Comparison of ENCODE assay signal across 9 mouse cellular contexts in the genomic region with DNA sequence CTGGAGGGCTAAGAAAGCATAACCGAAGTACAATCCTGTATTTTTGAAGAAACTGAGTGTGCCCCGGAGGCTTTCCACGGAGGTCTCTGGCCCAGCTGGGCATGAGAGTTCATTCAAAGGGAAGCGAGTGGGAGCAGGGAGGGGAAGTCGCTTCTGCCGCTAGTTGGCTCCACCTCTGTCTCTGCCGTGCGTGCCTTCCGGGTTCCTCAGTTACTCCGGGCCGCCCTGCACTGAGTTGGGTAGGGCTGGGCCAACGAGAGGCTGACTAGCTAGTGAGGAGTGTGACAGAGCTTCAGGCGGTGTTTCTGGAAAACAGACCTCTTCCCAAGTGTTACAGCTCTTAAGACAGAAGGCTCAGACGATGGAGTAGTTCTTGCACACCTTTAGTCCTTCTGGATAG. TPM values are rescaled to one million over a fixed set of nuclear protein-coding genes. Genes with fewer than 3 reads are reported as not detected.
DNase-seq lines count a peak whose midpoint lies in the region; ATAC-seq and TF ChIP-seq lines count a peak whose summit lies in the region.
"Had no signal": no experiment of that assay in that cellular context is flagged by ENCODE, and none has a peak within 500 bp of the region (broad histone marks: within the 10 kb centered on the region; RNA-seq: fewer than 3 reads in every experiment).

No protein-coding gene starts in this region.

- ATAC-seq in forebrain, postnatal 0 days, result no peak
- ATAC-seq in forebrain, embryonic 14.5 days, result no peak
- no peak for ATAC-seq in embryonic facial prominence, embryonic 11.5 days (replicated peaks; ENCODE audit: insufficient number of reproducible peaks, low FRiP score, low TSS enrichment, low read depth)
- ATAC-seq in intestine, embryonic 15.5 days, result no peak

- no peak overlapping the region for H3K4me3 ChIP-seq in forebrain, postnatal 0 days (ENCODE audit: low read depth, low read length)
- no peak overlapping the region for H3K4me3 ChIP-seq in forebrain, embryonic 14.5 days (ENCODE audit: low read depth, low read length)
- H3K4me3 ChIP-seq in embryonic facial prominence, embryonic 11.5 days (ENCODE audit: low read depth, low read length), result no peak overlapping the region
- H3K4me3 ChIP-seq in intestine, embryonic 15.5 days (replicated peaks), result no peak overlapping the region
- H3K4me3 ChIP-seq: hindbrain, embryonic 15.5 days had no signal

- no peaks in the 10 kb centered on the region for H3K36me3 ChIP-seq in forebrain, postnatal 0 days (ENCODE audit: insufficient read depth)
- no peaks in the 10 kb centered on the region for H3K36me3 ChIP-seq in forebrain, embryonic 14.5 days (ENCODE audit: control insufficient read depth, insufficient read depth, low read length)
- no peaks in the 10 kb centered on the region for H3K36me3 ChIP-seq in embryonic facial prominence, embryonic 11.5 days (replicated peaks; ENCODE audit: control insufficient read depth, insufficient read depth, low read depth, low read length)
- H3K36me3 ChIP-seq in intestine, embryonic 15.5 days, result no peaks in the 10 kb centered on the region
- H3K36me3 ChIP-seq: hindbrain, embryonic 15.5 days had no signal

- DNase-seq in forebrain, postnatal 0 days, result no peak
- DNase-seq in forebrain, embryonic 14.5 days (ENCODE audit: low spot score), result no peak
- DNase-seq in CD8-positive naive resting alpha-beta T cell, adult 2 months (ENCODE audit: low read depth in 2 of 2, low spot score in 2 of 2), result peak; percentile 28 to 42
- DNase-seq in embryonic facial prominence, embryonic 11.5 days (ENCODE audit: low spot score), result peak; percentile 37
- DNase-seq in lung, postnatal 25 days (ENCODE audit: low spot score), result peak; percentile 48
- peak; percentile 53 for DNase-seq in testis, postnatal 14 days (ENCODE audit: low spot score)
- no peak for DNase-seq in layer of hippocampus, adult 9-10 months (ENCODE audit: low spot score)

- no peak overlapping the region for H3K4me2 ChIP-seq in forebrain, postnatal 0 days (ENCODE audit: low read depth)
- H3K4me2 ChIP-seq in forebrain, embryonic 14.5 days (ENCODE audit: low read length), result no peak overlapping the region
- H3K4me2 ChIP-seq in embryonic facial prominence, embryonic 11.5 days (ENCODE audit: low read depth, low read length), result no peak overlapping the region
- H3K4me2 ChIP-seq in intestine, embryonic 15.5 days (replicated peaks), result peak overlapping the region; percentile 27
- H3K4me2 ChIP-seq: hindbrain, embryonic 15.5 days had no signal

- no peaks in the 10 kb centered on the region for H3K27me3 ChIP-seq in forebrain, postnatal 0 days (ENCODE audit: insufficient read depth, low read length)
- H3K27me3 ChIP-seq in forebrain, embryonic 14.5 days (replicated peaks; ENCODE audit: control insufficient read depth, insufficient read depth, low read length), result no peaks in the 10 kb centered on the region
- H3K27me3 ChIP-seq in embryonic facial prominence, embryonic 11.5 days (ENCODE audit: control insufficient read depth, insufficient read depth, low read length), result no peaks in the 10 kb centered on the region
- no peaks in the 10 kb centered on the region for H3K27me3 ChIP-seq in intestine, embryonic 15.5 days (replicated peaks)
- H3K27me3 ChIP-seq: hindbrain, embryonic 15.5 days had no signal

- peak; percentile 35; the same call in 1 of the 2 replicates for TF ChIP-seq CTCF in forebrain, postnatal 0 days (IDR thresholded peaks at IDR 0.05; ENCODE audit: low read depth)

- H3K4me1 ChIP-seq in forebrain, postnatal 0 days (ENCODE audit: insufficient read depth), result no peaks in the 10 kb centered on the region
- peaks cover 6% of the 10 kb centered on the region for H3K4me1 ChIP-seq in forebrain, embryonic 14.5 days (ENCODE audit: control insufficient read depth, insufficient read depth, low read length)
- H3K4me1 ChIP-seq in embryonic facial prominence, embryonic 11.5 days (ENCODE audit: control insufficient read depth, insufficient read depth, low read length), result no peaks in the 10 kb centered on the region; the same call in 1 of the 2 replicates
- peaks cover 3% of the 10 kb centered on the region for H3K4me1 ChIP-seq in intestine, embryonic 15.5 days (replicated peaks)

- H3K27ac ChIP-seq in forebrain, postnatal 0 days (ENCODE audit: low read depth, low read length), result no peak overlapping the region
- no peak overlapping the region for H3K27ac ChIP-seq in forebrain, embryonic 14.5 days (ENCODE audit: low read depth, low read length)
- no peak overlapping the region for H3K27ac ChIP-seq in embryonic facial prominence, embryonic 11.5 days (replicated peaks; ENCODE audit: low read depth, low read length)
- H3K27ac ChIP-seq in intestine, embryonic 15.5 days, result no peak overlapping the region
- H3K27ac ChIP-seq: hindbrain, embryonic 15.5 days had no signal

- no peak overlapping the region for H3K9ac ChIP-seq in forebrain, postnatal 0 days
- no peak overlapping the region for H3K9ac ChIP-seq in forebrain, embryonic 14.5 days (ENCODE audit: low read length)
- H3K9ac ChIP-seq in embryonic facial prominence, embryonic 11.5 days (replicated peaks; ENCODE audit: low read length), result no peak overlapping the region
- no peak overlapping the region for H3K9ac ChIP-seq in intestine, embryonic 15.5 days
- H3K9ac ChIP-seq: hindbrain, embryonic 15.5 days had no signal

- 23% methylated on average over 14 of the region's 14 CpGs for whole genome bisulfite sequencing in forebrain, postnatal 0 days
- WGBS in forebrain, embryonic 14.5 days, result 21% methylated on average over 14 of the region's 14 CpGs
- WGBS in embryonic facial prominence, embryonic 11.5 days, result 16% methylated on average over 14 of the region's 14 CpGs
- WGBS in intestine, embryonic 15.5 days, result 19% methylated on average over 14 of the region's 14 CpGs

- H3K9me3 ChIP-seq in forebrain, postnatal 0 days (ENCODE audit: low read length), result no peaks in the 10 kb centered on the region
- H3K9me3 ChIP-seq in forebrain, embryonic 14.5 days (replicated peaks; ENCODE audit: control insufficient read depth, low read length), result no peaks in the 10 kb centered on the region
- H3K9me3 ChIP-seq in embryonic facial prominence, embryonic 11.5 days (replicated peaks; ENCODE audit: control insufficient read depth, low read length), result no peaks in the 10 kb centered on the region
- no peaks in the 10 kb centered on the region for H3K9me3 ChIP-seq in intestine, embryonic 15.5 days
- H3K9me3 ChIP-seq: hindbrain, embryonic 15.5 days had no signal

RNA-seq across cellular contexts. Expression of a gene that starts 3.9 kb away (rescaled TPM):
- total RNA-seq in forebrain, postnatal 0 days (2014; rRNA removed), result 67.5 and 75.2 TPM in 2 replicates
- polyA plus RNA-seq in forebrain, postnatal 0 days (2015; fragmentation: Nextera tagmentation; extraction: Ambion mirVana), result 125 and 144 TPM in 2 replicates
- polyA plus RNA-seq in forebrain, embryonic 14.5 days (2014; fragmentation: Nextera tagmentation; extraction: Ambion mirVana), result 117 and 121 TPM in 2 replicates
- polyA plus RNA-seq in embryonic facial prominence, embryonic 11.5 days (2014; fragmentation: Nextera tagmentation; extraction: Ambion mirVana), result 116 and 117 TPM in 2 replicates
- 137 and 140 TPM in 2 replicates for polyA plus RNA-seq in intestine, embryonic 15.5 days (2015; fragmentation: Nextera tagmentation; extraction: Ambion mirVana)

RNA-seq across cellular contexts. Expression of a gene that starts 14.9 kb away (rescaled TPM):
- total RNA-seq in forebrain, postnatal 0 days (2014; rRNA removed), result 15.2 and 17.4 TPM in 2 replicates
- polyA plus RNA-seq in forebrain, postnatal 0 days (2015; fragmentation: Nextera tagmentation; extraction: Ambion mirVana), result 14.5 and 18.2 TPM in 2 replicates
- 34.5 and 38.3 TPM in 2 replicates for polyA plus RNA-seq in forebrain, embryonic 14.5 days (2014; fragmentation: Nextera tagmentation; extraction: Ambion mirVana)
- 41.3 and 42.8 TPM in 2 replicates for polyA plus RNA-seq in embryonic facial prominence, embryonic 11.5 days (2014; fragmentation: Nextera tagmentation; extraction: Ambion mirVana)
- 34.5 and 34.6 TPM in 2 replicates for polyA plus RNA-seq in intestine, embryonic 15.5 days (2015; fragmentation: Nextera tagmentation; extraction: Ambion mirVana)

RNA-seq across cellular contexts. Expression of a gene that starts 15.5 kb away (rescaled TPM):
- 169 and 185 TPM in 2 replicates for total RNA-seq in forebrain, postnatal 0 days (2014; rRNA removed)
- polyA plus RNA-seq in forebrain, postnatal 0 days (2015; fragmentation: Nextera tagmentation; extraction: Ambion mirVana), result 20.0 and 26.3 TPM in 2 replicates
- 17.9 and 25.1 TPM in 2 replicates for polyA plus RNA-seq in forebrain, embryonic 14.5 days (2014; fragmentation: Nextera tagmentation; extraction: Ambion mirVana)
- 5.3 and 6.6 TPM in 2 replicates for polyA plus RNA-seq in embryonic facial prominence, embryonic 11.5 days (2014; fragmentation: Nextera tagmentation; extraction: Ambion mirVana)
- polyA plus RNA-seq in intestine, embryonic 15.5 days (2015; fragmentation: Nextera tagmentation; extraction: Ambion mirVana), result 4.7 and 4.8 TPM in 2 replicates

RNA-seq across cellular contexts. Expression of a gene that starts 18.4 kb away (rescaled TPM):
- 99.8 and 112 TPM in 2 replicates for total RNA-seq in forebrain, postnatal 0 days (2014; rRNA removed)
- 15.5 and 17.0 TPM in 2 replicates for polyA plus RNA-seq in forebrain, postnatal 0 days (2015; fragmentation: Nextera tagmentation; extraction: Ambion mirVana)
- 32.9 and 34.8 TPM in 2 replicates for polyA plus RNA-seq in forebrain, embryonic 14.5 days (2014; fragmentation: Nextera tagmentation; extraction: Ambion mirVana)
- polyA plus RNA-seq in embryonic facial prominence, embryonic 11.5 days (2014; fragmentation: Nextera tagmentation; extraction: Ambion mirVana), result 46.7 and 53.5 TPM in 2 replicates
- 26.2 and 35.0 TPM in 2 replicates for polyA plus RNA-seq in intestine, embryonic 15.5 days (2015; fragmentation: Nextera tagmentation; extraction: Ambion mirVana)

RNA-seq across cellular contexts. Expression of a gene that starts 34.6 kb away (rescaled TPM):
- 1.00 and 1.2 TPM in 2 replicates for total RNA-seq in forebrain, postnatal 0 days (2014; rRNA removed)
- polyA plus RNA-seq in forebrain, postnatal 0 days (2015; fragmentation: Nextera tagmentation; extraction: Ambion mirVana), result 0.67 and 0.74 TPM in 2 replicates
- 1.8 and 2.0 TPM in 2 replicates for polyA plus RNA-seq in forebrain, embryonic 14.5 days (2014; fragmentation: Nextera tagmentation; extraction: Ambion mirVana)
- polyA plus RNA-seq in embryonic facial prominence, embryonic 11.5 days (2014; fragmentation: Nextera tagmentation; extraction: Ambion mirVana), result 2.5 and 3.5 TPM in 2 replicates
- polyA plus RNA-seq in intestine, embryonic 15.5 days (2015; fragmentation: Nextera tagmentation; extraction: Ambion mirVana), result 0.48 and 0.85 TPM in 2 replicates

Comparison
In these comparisons a context has a peak if more than half of its experiments do, and no peak if none do; other contexts are left out.
1. DNase-seq: peak in CD8-positive naive resting alpha-beta T cell, adult 2 months (2 of 2), embryonic facial prominence, embryonic 11.5 days (single experiment), lung, postnatal 25 days (single experiment) and testis, postnatal 14 days (single experiment); none in forebrain, postnatal 0 days (single experiment), forebrain, embryonic 14.5 days (single experiment) and layer of hippocampus, adult 9-10 months (single experiment).